Mouse (Mus musculus): Measurements from ENCODE around the gene Nr1h2. TPM values are rescaled to one million over a fixed set of nuclear protein-coding genes. Genes with fewer than 3 reads are reported as not detected.
A peak's percentile ranks its signal among the peaks of the same experiment; 100 is the strongest.

Gene Nr1h2
- polyA plus RNA-seq, 1 experiment from 2014 or later, result 59.9 TPM

DNA sequence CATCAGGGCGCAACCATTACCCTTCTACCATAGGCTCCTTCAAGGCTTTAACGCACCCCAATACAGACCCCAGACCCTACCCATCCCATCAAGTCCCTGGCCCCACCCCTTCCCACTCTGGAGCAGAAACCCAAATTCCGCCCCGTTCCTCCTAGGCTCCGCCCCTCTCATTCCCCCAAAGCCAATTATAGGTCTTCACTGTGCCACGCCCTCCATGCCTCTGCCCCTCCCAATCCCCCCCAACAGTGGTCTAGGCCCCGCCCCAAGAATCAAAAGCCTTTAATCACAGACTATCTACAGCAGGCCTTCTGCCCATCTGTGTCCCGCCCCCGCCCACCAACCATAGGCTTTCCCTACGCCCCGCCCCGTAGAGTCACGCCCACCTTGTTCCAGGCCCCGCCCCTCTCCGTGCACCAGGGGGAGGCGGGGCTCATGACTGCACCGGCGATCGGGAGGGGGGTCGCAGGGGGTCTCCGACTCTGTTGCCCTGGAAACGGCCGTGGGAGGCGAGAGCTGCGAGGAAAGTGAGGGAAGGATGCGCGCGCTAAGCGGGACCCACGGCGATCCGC, 471 bp downstream of the Nr1h2 start:
- H3K36me3 ChIP-seq, result peaks cover 31% of the 10 kb centered on the region
- H3K9me3 ChIP-seq, result no peaks in the 10 kb centered on the region
- WGBS, result 2% methylated on average over 32 of the region's 32 CpGs
- peak overlapping the region; percentile 94 for H3K27ac ChIP-seq
- H3K4me1 ChIP-seq, result peaks cover 12% of the 10 kb centered on the region
- peak overlapping the region; percentile 94 for H3K4me3 ChIP-seq
- peak; percentile 95 for DNase-seq (ENCODE audit: low spot score)
- 0 out of 2 replicates have a peak, but pooled peaks cover 8% of the 10 kb centered on the region for H3K27me3 ChIP-seq (ENCODE audit: insufficient read depth, poor library complexity, severe bottlenecking)

DNA sequence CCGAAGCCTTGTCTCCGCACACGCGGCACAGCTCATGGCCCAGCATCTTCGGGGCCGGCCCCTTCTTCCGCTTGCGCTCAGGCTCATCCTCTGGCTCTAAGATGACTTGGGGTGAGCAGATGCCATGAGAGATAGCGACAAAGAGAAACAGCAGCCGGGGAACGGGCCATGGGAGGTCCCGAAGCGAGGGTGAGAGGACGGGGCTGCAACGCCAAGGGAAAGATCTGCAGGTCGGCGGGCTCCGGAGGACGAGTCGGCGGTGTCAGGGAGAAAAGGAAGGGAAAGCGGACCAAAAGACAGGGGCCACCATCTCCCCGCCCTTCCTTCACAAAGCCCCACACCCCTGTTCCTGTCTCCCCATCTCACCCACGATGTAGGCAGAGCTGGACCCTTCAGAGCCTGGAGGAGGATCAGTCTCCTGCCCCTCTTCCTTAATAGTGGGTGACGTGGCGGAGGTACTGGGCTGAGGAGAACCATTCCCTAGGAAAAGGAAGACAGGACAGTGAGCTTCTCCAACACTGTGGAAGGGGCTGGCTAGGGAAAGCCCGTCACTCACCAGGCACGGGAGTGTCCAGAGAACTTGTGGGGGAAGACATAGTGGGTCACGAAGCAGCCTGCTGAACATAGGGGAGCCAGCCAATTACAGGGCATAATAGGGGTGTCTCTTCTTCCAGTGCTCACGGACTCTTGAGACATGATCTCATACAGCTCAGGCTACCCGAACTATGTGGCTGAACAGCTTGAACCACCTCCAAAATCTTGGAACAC, 1.4 kb downstream of the Nr1h2 start:
- Histone ChIP-seq H3K4me1 (peaks cover 21% of the 10 kb centered on the region), H3K9me3 (no peaks in the 10 kb centered on the region), H3K27ac (no peak overlapping the region; the same call in 1 of the 2 replicates), H3K27me3 (ENCODE audit: insufficient read depth, poor library complexity, severe bottlenecking) (0 out of 2 replicates have a peak, but pooled peaks cover 8% of the 10 kb centered on the region), H3K36me3 (peaks cover 31% of the 10 kb centered on the region), H3K4me3 (peak overlapping the region; percentile 94)
- 85% methylated on average over 31 of the region's 31 CpGs for WGBS
- DNase-seq (ENCODE audit: low spot score), result no peak

DNA sequence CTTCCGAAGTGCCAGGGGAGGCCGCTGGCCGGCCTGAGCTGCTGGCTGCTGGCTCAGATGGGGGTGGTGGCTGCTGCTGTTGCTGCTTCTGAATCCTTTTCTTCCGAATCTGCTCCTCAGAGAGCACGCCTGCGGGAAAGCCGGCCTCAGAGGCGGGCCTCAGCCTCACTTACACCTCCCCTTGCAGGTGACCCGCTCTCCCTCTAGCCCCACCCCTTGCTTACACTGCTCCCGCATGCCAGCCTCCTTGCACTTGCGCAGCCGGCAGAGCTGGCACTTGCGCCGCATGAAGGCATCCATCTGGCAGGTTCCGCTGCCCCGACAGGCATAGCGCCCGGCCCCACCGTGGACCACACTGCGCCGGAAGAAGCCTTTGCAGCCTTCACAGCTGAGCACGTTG, 2.0 kb downstream of the Nr1h2 start:
- no peak overlapping the region for H3K4me3 ChIP-seq
- H3K36me3 ChIP-seq, result peaks cover 32% of the 10 kb centered on the region
- peaks cover 26% of the 10 kb centered on the region for H3K4me1 ChIP-seq
- H3K27ac ChIP-seq, result no peak overlapping the region
- H3K27me3 ChIP-seq (ENCODE audit: insufficient read depth, poor library complexity, severe bottlenecking), result 0 out of 2 replicates have a peak, but pooled peaks cover 8% of the 10 kb centered on the region
- whole genome bisulfite sequencing, result 78% methylated on average over 22 of the region's 22 CpGs
- no peaks in the 10 kb centered on the region for H3K9me3 ChIP-seq
- no peak for DNase-seq (ENCODE audit: low spot score)

DNA sequence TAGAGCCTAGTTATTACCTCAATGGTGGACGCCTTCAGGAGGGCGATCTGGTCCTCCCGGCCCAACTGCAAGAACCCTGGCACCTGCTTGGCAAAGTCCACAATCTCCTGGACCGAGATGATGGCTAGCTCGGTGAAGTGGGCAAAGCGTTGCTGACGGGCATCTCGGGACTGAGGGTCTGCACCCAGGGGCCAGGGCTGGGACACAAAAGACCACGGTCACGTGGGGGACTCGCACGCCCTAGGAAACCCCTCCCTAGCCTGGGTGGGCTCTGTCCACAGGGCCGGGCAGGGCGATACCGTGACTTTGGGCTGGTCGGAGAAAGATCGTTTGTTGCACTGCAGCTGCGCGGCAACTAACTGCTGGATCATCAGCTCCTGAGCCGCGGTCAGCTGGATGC, 2.5 kb downstream of the Nr1h2 start:
- DNase-seq (ENCODE audit: low spot score), result no peak
- no peaks in the 10 kb centered on the region for H3K9me3 ChIP-seq
- H3K27ac ChIP-seq, result no peak overlapping the region
- no peak overlapping the region for H3K4me3 ChIP-seq
- peaks cover 26% of the 10 kb centered on the region for H3K4me1 ChIP-seq
- 0 out of 2 replicates have a peak, but pooled peaks cover 8% of the 10 kb centered on the region for H3K27me3 ChIP-seq (ENCODE audit: insufficient read depth, poor library complexity, severe bottlenecking)
- peaks cover 36% of the 10 kb centered on the region for H3K36me3 ChIP-seq
- 93% methylated on average over 21 of the region's 21 CpGs for WGBS

DNA sequence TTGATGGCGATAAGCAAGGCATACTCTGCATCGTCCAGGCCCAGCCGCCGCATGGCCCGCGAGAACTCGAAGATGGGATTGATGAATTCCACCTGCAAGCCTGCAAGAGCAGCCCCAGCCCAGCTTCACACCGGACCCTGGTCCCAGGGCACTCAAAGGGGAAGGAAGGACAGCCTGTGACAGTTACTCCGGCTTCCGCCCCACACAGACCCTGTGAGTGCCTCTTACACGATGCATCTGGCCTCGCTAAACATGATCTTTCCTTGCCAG, 3.4 kb downstream of the Nr1h2 start:
- Histone ChIP-seq H3K27me3 (ENCODE audit: insufficient read depth, poor library complexity, severe bottlenecking) (0 out of 2 replicates have a peak, but pooled peaks cover 2% of the 10 kb centered on the region), H3K4me1 (peaks cover 26% of the 10 kb centered on the region), H3K9me3 (no peaks in the 10 kb centered on the region), H3K4me3 (no peak overlapping the region), H3K36me3 (peaks cover 44% of the 10 kb centered on the region), H3K27ac (no peak overlapping the region)
- 93% methylated on average over 12 of the region's 12 CpGs for WGBS
- no peak for DNase-seq (ENCODE audit: low spot score)

DNA sequence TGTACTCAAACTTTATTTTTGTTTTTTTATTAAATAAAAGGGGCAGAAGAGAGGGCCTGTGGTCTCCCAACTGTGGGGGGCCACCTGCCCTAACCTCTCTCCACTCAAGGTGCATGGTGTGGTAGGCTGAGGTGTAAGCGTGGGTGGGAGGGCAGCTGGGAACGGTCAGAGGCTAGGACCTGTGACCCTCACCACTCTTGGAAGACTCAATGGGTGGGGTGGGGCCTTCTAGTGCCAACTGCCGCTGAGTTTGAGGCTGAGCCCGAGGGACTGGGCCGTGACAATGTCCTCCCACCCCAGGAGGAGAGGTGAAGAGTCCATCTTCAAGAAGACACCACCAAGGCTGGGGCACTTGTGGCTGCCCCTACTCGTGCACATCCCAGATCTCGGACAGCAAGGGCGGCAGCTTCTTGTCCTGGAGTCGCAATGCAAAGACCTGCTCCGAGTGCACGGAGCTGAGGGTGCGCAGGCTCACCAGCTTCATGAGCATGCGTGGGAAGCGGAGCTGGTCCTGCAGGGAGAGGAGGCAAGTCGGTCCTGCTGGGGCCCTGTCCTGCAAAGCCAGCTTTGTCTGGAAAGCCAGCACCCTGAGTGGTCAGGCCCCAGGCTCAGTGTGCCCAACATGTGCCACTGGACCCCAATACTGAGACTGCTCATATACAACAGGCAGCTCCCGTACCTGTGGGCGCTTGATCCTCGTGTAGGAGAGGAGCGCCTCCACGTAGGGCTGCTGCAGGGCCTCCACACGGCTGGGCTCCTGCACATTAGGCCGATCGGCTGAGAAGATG, 3.9 kb downstream of the Nr1h2 start:
- no peak overlapping the region for H3K4me3 ChIP-seq
- no peaks in the 10 kb centered on the region for H3K9me3 ChIP-seq
- no peak overlapping the region for H3K27ac ChIP-seq
- H3K36me3 ChIP-seq, result peaks cover 45% of the 10 kb centered on the region
- WGBS, result 91% methylated on average over 23 of the region's 23 CpGs
- no peaks in the 10 kb centered on the region for H3K27me3 ChIP-seq (ENCODE audit: insufficient read depth, poor library complexity, severe bottlenecking)
- no peak for DNase-seq (ENCODE audit: low spot score)
- peaks cover 26% of the 10 kb centered on the region for H3K4me1 ChIP-seq

DNA sequence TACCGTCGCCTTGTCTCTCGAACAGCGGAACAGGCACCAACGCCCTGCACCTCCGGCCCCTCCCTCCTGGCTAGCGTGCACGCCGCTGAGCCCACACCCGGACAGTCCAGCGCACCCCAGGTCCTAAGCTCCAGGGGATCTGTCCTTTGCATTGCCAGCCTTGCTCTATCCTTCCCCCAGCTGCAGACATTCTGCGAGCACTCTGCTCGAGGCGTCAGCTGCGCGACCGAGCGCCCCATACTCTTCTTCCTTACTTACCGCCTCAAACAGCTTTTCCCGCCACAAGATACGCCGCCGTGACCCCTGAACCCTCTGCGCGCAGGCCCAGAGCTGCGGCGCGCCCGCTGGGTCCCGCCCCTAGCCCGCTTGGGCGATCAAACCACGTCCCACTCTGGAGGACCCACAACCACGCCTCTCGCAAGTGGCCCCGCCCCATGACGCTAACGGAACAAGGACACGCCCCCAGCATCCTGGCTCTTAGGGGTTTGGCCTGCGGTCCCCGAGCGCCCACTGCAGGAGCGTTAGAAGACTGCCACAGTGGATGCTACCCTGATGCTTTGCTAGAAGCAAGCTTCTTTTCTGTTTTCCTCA, 5.2 kb downstream of the Nr1h2 start, which contains the start of gene Pold1:
Gene Pold1, minus strand, starts transcription at position 353 of the 591 bp plus-strand sequence.
- Histone ChIP-seq H3K4me1 (peaks cover 26% of the 10 kb centered on the region), H3K9me3 (no peaks in the 10 kb centered on the region), H3K27me3 (ENCODE audit: insufficient read depth, poor library complexity, severe bottlenecking) (no peaks in the 10 kb centered on the region), H3K4me3 (peak within 1 kb of the TSS; percentile 83), H3K36me3 (peaks cover 45% of the 10 kb centered on the region), H3K27ac (peak within 1 kb of the TSS; percentile 91)
- DNase-seq (ENCODE audit: low spot score), result peak; percentile 100
- WGBS, result under 1% methylated on average over 43 of the region's 43 CpGs

DNA sequence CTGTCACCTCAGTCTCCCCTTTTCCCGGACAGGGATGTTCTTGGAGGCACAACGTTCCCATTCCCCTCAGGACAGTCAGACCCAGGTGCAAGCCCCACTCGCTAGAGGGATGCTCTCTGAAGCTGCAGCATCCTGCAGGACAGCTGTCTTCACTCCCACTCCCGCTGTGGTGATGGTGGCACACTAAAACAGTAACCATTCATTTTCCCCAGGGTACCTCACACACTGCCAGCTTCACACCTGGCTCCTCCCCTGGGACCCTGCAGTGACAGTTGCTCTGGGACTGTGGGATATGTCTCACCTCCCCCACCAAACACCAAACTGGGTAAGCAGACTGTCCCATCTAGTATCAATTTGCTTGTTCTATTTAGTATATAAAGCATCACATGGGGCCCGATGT, 6.0 kb downstream of the Nr1h2 start:
- Histone ChIP-seq H3K36me3 (peaks cover 54% of the 10 kb centered on the region), H3K4me1 (peaks cover 19% of the 10 kb centered on the region), H3K9me3 (no peaks in the 10 kb centered on the region), H3K4me3 (peak overlapping the region; percentile 83), H3K27ac (peak overlapping the region; percentile 91), H3K27me3 (ENCODE audit: insufficient read depth, poor library complexity, severe bottlenecking) (no peaks in the 10 kb centered on the region)
- no peak for DNase-seq (ENCODE audit: low spot score)
- WGBS, result 27% methylated on average over 5 of the region's 5 CpGs

DNA sequence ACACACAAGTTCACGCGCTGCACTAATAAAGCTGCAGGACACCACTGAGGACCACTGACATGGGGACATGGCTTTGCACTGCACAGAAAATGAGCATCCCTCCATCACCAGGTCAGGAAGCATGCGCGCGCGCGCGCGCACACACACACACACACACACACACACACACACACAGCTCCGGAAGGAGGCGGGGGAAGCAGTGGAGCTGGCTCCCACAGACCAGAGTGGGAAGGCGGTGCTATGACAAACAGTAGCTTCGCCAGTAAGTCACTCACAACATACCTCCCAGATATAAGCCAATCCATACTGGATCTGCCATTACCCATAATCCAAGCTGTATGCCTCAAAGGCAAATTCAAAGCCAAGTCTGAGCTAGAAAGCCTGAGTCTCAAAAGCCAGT, 6.7 kb downstream of the Nr1h2 start:
- no peak for DNase-seq (ENCODE audit: low spot score)
- H3K36me3 ChIP-seq, result peaks cover 58% of the 10 kb centered on the region
- H3K9me3 ChIP-seq, result no peaks in the 10 kb centered on the region
- 96% methylated on average over 13 of the region's 13 CpGs for WGBS
- peak overlapping the region; percentile 83; the same call in 1 of the 2 replicates for H3K4me3 ChIP-seq
- H3K27me3 ChIP-seq (ENCODE audit: insufficient read depth, poor library complexity, severe bottlenecking), result no peaks in the 10 kb centered on the region
- peaks cover 14% of the 10 kb centered on the region for H3K4me1 ChIP-seq
- H3K27ac ChIP-seq, result no peak overlapping the region

DNA sequence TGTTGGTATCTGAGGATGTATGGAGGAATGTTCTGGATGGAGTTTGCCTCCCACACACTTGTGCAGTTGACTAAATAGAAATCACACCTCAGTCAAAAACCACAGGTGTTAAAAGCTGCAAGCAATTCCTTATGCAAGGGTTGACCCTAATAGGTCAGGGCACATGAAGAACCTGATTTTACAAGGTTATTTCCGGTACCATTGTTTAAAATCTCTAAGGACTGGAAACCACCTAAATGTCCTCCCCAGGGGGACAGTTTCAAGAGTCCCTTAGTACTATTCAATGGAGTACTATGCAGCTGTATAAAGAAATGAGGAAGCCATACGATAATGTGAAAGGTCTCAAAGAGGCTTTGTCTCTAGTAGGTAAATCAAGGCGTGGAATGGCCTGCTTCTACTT, 7.5 kb downstream of the Nr1h2 start:
- Histone ChIP-seq H3K4me3 (no peak overlapping the region), H3K27me3 (ENCODE audit: insufficient read depth, poor library complexity, severe bottlenecking) (no peaks in the 10 kb centered on the region), H3K36me3 (peaks cover 58% of the 10 kb centered on the region), H3K9me3 (no peaks in the 10 kb centered on the region), H3K27ac (no peak overlapping the region), H3K4me1 (peaks cover 14% of the 10 kb centered on the region)
- 93% methylated on average over 3 of the region's 3 CpGs for WGBS
- no peak for DNase-seq (ENCODE audit: low spot score)

DNA sequence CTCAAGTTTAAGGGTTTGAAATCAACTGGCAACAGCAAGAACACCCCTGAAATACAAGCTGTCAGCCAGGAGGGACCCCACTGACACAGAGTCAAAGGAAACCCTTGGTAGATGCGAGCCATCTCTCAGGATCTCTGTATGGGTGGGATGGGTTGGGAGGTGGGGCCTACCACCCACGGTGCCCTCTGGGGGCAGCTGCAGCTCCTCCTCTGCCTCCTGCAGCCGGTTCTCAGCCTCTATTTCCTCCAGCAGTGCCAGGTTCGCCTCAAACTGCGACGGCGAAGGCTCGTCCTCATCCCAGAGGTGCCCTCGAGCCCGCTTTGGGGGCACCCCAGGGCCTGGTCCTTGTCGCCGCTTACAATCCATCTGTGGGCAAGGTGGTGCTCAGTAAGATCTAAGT, 10.7 kb downstream of the Nr1h2 start:
- Histone ChIP-seq H3K27ac (no peak overlapping the region), H3K4me1 (peaks cover 13% of the 10 kb centered on the region), H3K36me3 (peaks cover 70% of the 10 kb centered on the region), H3K9me3 (no peaks in the 10 kb centered on the region), H3K27me3 (ENCODE audit: insufficient read depth, poor library complexity, severe bottlenecking) (no peaks in the 10 kb centered on the region), H3K4me3 (no peak overlapping the region)
- 75% methylated on average over 12 of the region's 12 CpGs for WGBS
- no peak for DNase-seq (ENCODE audit: low spot score)

DNA sequence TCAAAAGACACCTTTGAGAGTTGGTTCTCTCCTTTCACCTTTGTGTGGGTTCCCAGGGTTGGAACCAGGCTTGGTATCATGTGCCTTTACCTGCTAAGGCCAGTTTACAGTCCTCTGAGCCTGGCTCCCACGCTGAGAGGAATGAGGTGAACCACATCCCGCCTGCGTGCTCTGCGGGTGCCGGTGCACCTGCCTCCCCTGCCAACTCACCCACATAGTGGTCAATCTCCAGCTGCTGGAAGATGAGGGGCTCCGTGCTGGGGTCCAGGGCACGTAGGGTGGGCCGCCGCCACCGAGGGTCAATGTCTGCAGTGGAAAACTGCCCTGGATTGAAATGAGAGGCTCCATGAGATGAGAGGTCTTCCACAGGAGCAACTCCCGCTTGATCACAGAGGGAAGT, 11.2 kb downstream of the Nr1h2 start:
- H3K4me1 ChIP-seq, result peaks cover 8% of the 10 kb centered on the region
- no peak for DNase-seq (ENCODE audit: low spot score)
- H3K36me3 ChIP-seq, result peaks cover 75% of the 10 kb centered on the region
- H3K27ac ChIP-seq, result no peak overlapping the region
- H3K9me3 ChIP-seq, result no peaks in the 10 kb centered on the region
- 96% methylated on average over 11 of the region's 11 CpGs for WGBS
- H3K27me3 ChIP-seq (ENCODE audit: insufficient read depth, poor library complexity, severe bottlenecking), result no peaks in the 10 kb centered on the region
- no peak overlapping the region for H3K4me3 ChIP-seq

Data from heart, embryonic 10.5 days (tissue).